Mouse (Mus musculus) embryo, embryonic 9.5 days (tissue): ENCODE measurements around the gene Sart1.
A peak's percentile ranks its signal among the peaks of the same experiment; 100 is the strongest.

ENCODE experiments used
- DNase-seq: peaks from one replicate; pipeline ENCODE4 v3.0.0-alpha.2; 2017; ENCODE audit errors: extremely low spot score

Sart1 gene

GRCm38 (mm10) chr19:5388588-5389242, at the start of gene Sart1:
TSS of gene Sart1 (minus strand) at chr19:5388703.
- peak; percentile 93 for DNase-seq

DNA sequence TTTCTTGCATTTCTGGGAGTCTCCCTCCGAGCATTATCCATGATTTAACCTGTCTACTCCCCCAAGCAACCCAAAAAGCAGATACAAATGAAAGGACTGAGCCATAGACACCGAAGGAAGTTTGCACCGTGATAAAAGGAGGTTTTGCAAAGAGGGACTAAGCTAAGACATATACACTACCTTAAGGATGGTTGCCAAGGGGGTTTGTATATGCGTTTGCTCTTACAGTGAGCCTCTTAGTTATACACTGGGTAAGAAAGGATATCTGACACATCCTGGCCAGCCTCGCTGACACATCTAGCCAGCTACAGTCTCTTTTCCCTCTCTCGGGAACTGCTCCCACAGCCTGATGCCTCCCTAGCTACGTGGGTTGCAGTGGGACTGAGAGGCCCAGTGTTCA, 45.4 kb upstream of the Sart1 start:
- no peak for DNase-seq

DNA sequence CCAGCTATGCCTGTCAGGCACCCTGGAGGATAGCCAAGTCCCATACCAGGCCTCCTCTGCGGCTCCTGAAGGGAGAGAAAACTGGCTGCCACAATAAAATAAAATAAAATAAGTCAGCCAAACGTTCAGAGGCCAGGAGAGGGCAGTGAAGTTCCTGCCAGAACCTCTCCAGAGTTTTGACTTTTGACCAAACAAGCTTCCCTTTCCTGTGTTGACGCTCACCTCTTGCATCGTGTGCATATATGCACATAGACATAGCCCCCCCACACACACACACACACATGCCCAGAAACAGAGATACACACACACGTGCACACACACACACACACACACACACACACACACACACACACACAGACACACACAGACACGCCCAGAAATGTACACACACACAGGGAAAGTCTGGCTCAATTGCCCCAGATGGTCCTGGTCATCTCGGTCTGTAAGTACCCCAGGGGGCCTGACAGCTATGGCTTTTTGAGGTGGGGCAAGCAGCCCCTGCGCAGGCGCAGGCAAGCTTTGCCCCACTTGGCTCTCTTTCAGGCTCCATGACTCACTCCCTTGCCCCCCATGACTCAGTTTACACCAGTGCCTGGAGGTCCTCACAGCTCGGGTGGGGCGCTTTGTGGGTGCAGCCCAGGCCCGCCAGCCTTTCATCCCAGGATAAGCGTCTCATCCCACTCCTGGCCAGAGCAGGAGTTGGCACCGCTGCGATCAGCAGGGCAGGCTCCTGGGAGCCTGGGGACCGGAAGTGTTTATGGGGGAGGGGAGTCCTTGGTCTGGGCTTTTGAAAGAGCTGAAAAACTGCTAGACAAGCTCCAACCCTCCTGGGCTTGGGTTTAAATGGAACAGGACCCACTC, 44.7 kb upstream of the Sart1 start:
- peak; percentile 52 for DNase-seq

DNA sequence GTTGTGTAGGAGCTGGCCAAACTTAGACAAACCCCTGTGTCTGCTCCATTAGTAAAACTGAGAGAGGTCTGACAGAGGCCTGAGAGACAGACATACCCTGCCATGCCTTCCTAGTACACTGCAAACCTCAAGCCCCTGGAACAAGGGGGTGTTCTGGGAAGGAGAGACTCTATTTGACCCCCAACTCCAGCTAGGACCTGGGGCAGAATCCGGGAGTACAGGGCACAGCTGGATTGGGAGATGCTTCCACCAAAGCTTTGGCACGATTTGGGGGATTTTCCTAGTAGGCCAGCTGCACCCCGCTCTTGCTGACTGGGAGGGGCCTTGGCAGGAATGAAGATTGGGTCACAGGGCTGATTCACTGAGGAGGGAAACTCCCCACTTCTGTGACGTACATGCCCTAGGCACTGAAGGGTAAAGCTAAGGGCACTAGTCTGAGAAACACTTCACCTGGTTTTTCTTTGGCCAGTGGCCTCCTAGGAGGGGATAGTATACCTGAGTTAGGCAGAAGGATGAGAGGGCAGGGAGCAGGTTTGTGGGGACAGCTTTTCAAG, 43.5 kb upstream of the Sart1 start:
- DNase-seq, result no peak

- DNase-seq, result no peak
Observed at GRCm38 (mm10) chr19:5430408-5430807, 41.9 kb upstream of the Sart1 start.

GRCm38 (mm10) chr19:5429806-5430205, 41.3 kb upstream of the Sart1 start:
- no peak for DNase-seq

DNA sequence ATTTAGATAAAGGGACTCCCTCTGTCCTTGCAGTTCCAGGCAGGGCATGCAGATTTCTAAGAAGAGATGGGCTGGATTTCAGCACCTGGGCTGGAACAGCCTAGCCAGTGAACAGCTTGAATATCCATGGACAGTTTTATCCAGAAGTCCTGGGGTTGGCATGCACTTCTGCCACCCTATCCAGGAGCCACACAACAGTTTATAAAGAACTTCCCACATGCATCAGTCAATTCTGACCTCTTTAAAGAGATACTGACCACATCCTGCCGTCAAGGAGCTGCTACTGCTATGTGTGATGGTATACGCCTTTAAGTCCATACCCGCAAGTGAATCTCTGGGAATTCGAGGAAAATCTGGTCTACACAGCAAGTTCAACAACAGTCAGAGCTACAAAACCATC, 40.7 kb upstream of the Sart1 start:
- no peak for DNase-seq

GRCm38 (mm10) chr19:5428083-5428482, 39.6 kb upstream of the Sart1 start:
- no peak for DNase-seq

DNA sequence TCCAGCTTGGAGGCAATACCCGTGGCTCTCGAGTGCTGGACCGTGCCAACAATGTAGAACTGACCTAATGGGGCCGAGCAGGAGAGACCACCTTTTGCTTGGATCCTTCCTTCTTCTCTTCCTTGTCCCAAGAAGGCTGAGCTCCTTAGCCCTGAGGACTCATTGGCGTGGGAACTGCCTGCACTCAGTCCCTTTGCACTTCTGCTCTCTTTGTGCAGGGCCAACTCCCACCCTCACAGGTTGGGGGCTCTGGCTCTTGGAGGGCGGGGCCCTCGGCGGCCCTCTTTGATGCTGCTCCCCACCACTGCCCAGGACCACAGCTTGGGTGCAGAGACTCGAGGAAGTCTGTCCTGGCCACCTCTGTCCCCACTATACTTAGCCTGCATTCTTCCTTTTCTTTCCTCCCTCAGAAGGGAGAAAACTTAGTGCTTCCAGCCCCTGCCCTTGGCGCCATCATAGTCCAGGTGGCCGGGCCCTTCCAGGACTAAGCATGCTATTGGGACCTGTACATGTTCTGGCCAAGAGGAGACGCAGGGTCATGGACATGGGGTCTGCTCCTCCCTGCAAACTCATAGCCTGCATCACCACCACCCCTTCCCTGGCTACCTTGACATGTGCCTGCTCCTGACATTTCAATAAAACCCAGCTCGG, 38.3 kb upstream of the Sart1 start:
- no peak for DNase-seq

DNA sequence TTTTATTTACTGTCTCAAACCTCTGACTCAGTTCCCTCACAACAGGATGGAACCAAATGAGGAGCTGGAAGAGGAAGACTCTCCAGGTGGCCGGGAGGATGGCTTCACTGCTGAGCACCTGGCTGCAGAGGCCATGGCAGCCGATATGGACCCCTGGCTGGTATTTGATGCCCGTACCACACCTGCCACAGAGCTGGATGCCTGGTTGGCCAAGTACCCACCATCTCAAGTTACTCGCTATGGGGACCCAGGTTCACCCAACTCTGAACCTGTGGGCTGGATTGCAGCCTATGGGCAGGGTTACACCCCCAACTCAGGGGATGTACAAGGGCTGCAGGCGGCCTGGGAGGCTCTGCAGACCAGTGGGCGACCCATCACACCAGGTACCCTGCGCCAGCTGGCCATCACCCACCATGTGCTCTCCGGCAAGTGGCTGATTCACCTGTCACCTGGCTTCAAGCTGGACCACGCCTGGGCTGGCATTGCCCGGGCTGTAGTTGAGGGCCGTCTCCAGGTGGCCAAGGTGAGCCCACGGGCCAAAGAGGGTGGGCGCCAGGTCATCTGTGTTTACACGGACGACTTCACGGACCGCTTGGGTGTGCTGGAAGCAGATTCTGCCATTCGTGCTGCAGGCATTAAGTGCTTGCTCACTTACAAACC, 37.5 kb upstream of the Sart1 start:
- DNase-seq, result no peak

GRCm38 (mm10) chr19:5424782-5425741, 36.6 kb upstream of the Sart1 start, which contains the start of the genes Drap1 and AI837181:
TSS of gene Drap1 (minus strand) at chr19:5424979.
TSS of gene AI837181 (plus strand) at chr19:5425144.
- DNase-seq, result peak; percentile 99

- no peak for DNase-seq
Observed at GRCm38 (mm10) chr19:5424092-5424781, 35.7 kb upstream of the Sart1 start.

DNA sequence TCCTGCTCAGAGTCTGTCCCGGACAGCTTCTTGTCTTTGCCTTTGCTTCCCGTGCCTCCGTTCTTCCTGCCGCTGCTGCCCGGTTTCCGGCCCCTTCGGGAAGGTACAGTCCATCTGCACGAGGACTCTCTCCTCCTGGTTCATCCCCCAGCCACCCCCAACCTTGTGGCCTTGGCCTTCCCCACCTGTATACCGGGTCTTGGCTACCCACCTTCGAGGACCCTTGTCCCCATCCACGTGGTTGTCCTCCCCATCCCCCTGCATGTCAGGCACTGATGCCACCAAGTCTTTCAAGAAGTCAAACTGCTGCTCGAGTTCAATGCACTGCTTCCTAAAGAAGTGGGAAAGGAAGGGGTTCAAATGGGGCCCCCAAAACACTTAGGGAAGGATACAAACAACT, 35.1 kb upstream of the Sart1 start:
- DNase-seq, result no peak

- no peak for DNase-seq
Observed at GRCm38 (mm10) chr19:5422895-5423443, 34.5 kb upstream of the Sart1 start.

DNA sequence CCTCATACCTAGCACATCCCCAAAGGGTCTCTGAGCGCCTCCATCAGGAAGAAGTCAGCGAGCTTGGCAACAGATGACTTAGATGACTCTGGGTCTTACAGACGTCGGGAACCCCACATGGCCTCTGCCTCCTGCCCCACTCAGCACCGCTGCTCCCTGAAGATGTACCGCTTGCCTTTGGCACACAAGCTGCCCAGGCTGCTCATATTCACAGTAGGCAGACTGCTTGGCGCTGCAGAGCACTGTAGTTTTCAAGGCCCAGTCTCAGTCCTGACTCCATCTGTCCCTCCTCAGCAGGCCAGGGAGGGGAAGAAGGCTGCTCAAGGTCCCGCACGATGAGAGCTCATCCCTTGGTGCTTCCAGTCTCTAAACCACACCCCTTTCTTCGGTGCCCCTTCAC, 33.8 kb upstream of the Sart1 start:
- no peak for DNase-seq

- no peak for DNase-seq
Observed at GRCm38 (mm10) chr19:5421784-5422183, 33.3 kb upstream of the Sart1 start.

- DNase-seq, result no peak
Observed at GRCm38 (mm10) chr19:5420579-5420978, 32.1 kb upstream of the Sart1 start.

GRCm38 (mm10) chr19:5419630-5420029, 31.1 kb upstream of the Sart1 start:
- no peak for DNase-seq

- DNase-seq, result no peak
Observed at GRCm38 (mm10) chr19:5418750-5419466, 30.4 kb upstream of the Sart1 start.
